18 mouse cellular contexts compared by ENCODE assay signal in genomic region chr5:13182186-13182585, GRCm38 (mm10).
DNase-seq lines count a peak whose midpoint lies in the region; ATAC-seq lines count a peak whose summit lies in the region.
"Had no signal": no experiment of that assay in that cellular context is flagged by ENCODE, and none has a peak within 500 bp of the region (broad histone marks: within the 10 kb centered on the region; RNA-seq: fewer than 3 reads in every experiment).

No protein-coding gene starts in this region.

- no peak for DNase-seq in frontal cortex, postnatal 25 days (ENCODE audit: low spot score in 2 of 2)
- peak; percentile 16 for DNase-seq in brain, adult 2 months (ENCODE audit: low read depth, low spot score)
- peak; percentile 10 for DNase-seq in telencephalon, adult 2 months (ENCODE audit: low read depth, low spot score)
- DNase-seq in Muller cell, postnatal 12 days (ENCODE audit: inconsistent ontology term) = no peak
- DNase-seq: adrenal gland, adult 2 months; adrenal gland, postnatal 10 days; adrenal gland, postnatal 25 days; B cell, adult 2 months; cerebellum, adult 11-12 months; cerebellum, adult 2 months; cerebellum, adult 9-10 months; cerebellum, postnatal 10 days; cerebellum, postnatal 25 days; forebrain, postnatal 0 days had no signal

- ATAC-seq in frontal cortex, adult (ENCODE audit: low TSS enrichment) = peak; percentile 57
- ATAC-seq: CD4-positive, CD25-positive, alpha-beta regulatory T cell, adult 4 months; forebrain, embryonic 13.5 days; forebrain, embryonic 15.5 days; forebrain, postnatal 0 days had no signal

Comparison
In these comparisons a context has a peak if more than half of its experiments do, and no peak if none do; other contexts are left out.
1. DNase-seq: peak in brain, adult 2 months (single experiment) and telencephalon, adult 2 months (single experiment); none in frontal cortex, postnatal 25 days (0 of 2) and Muller cell, postnatal 12 days (single experiment).